Mouse (Mus musculus): ENCODE results near the gene Astn2.

The Astn2 gene

DNA sequence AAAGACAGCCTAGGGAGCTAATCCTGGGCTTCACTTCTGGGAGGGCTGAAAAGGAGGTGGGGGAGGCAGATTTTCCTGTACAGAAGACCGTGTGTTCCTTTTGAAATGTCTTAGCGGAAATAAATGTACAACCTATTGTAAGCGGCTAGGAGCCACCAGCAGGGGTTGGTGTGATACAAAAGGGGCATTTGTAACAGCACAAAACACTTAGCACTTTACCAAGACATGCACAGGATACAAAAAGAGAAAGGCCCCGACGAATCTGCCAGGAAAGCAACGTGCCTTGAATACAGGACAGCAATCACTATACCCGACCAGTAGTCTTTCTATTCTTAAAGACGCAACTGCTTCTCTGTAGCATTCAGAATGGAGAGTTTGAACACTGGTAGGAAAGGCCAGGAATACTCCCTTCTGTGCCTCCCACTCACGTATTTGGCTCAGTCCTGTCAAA is 564.8 kb downstream of the Astn2 start:
- DNase-seq (ENCODE audit: low spot score), result no peak

DNA sequence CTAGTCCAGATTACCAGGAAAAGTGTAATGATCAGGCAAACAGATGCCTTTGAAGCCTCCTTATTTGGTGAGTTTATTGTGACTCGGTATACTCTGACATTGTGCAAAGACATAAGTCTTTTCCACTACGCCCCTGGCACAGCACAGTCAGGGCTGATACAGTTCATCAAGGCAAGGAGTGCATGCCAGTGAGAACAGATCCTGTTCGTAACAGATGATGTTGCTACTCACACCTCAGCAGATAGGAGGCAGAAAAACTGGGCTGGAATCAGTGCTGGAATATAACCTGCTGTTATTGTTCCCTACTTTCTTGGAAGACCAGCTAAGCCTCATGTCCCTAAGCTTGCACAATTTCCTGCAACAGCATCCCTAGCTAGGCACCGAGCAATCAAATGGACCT is 565.6 kb downstream of the Astn2 start:
- DNase-seq (ENCODE audit: low spot score), result no peak

DNA sequence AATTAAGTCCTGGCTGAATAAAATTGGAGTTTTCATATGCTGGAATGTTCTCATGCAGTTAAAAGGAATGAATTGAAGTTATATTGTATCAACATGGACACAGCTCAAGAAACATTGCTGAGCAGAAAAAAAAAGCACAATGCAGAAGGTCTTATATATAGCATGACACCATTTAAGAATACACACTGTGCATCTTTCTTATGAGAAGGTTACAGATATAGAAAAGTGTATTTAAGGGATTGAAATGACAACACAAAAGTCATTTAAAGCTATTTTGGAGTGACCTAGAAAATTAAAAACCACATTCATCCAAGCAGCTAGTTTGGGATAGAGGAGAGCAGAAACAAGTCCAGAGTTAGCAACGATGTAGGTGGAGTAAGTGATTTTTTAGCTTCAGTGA is 571.4 kb downstream of the Astn2 start:
- no peak for DNase-seq (ENCODE audit: low spot score)

DNA sequence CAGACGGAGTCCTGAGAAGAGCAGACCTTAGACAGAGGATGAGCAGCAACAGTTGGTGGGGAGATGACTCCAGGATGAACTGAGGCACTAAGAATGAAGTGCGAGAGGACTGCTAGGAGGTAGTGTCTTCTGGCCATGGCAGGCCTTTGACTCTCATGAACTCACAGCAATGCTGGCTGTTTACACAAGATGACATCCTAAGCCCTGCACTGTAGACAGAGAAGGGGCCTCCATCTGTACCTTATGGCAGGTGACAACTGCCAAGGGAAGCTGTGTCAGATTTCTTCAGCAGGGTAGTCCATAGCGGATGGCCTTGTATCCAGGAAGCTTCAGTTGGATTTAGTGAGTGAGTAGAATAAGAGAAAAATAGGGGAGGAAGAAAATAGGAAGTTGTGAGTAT is 572.5 kb downstream of the Astn2 start:
- DNase-seq (ENCODE audit: low spot score), result no peak

DNA sequence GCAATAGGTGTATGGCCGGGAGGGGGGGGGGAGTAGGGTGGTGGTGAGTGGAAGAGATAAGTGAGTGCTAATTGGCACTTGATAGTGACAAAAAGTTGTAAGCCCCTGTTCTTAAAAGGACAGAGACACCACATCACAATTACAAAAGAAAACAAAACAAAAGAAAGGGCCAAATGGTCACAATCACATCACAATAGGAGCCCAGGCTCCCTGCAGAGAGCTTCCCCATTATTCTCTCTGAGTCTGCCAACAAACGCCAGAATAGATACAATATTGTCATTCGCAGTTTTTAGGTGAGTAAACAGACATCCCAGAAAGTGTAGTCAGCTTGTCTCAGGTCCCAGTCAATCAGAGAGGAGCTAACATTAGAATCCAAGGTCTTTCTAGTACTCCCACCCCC is 573.9 kb downstream of the Astn2 start:
- no peak for DNase-seq (ENCODE audit: low spot score)

DNA sequence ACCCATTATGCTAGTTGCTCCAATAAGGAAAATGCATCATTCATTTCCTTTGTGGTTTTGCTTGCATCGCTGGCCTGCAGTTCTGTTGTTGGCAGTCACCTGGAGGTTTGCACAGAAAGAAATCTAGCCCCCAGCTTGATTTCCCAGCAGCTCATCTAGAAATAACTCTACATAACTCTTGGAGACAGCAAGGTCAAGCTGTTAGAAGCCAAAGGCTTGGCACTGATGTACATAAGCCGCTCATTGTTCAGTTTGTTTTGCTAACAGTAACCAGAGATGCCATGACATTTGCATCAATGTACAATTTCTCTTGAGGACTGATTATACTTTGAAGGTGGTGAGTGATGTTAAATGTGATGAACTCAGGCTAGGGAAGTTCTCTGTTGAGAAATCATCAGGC is 583.3 kb downstream of the Astn2 start:
- DNase-seq (ENCODE audit: low spot score), result no peak

DNA sequence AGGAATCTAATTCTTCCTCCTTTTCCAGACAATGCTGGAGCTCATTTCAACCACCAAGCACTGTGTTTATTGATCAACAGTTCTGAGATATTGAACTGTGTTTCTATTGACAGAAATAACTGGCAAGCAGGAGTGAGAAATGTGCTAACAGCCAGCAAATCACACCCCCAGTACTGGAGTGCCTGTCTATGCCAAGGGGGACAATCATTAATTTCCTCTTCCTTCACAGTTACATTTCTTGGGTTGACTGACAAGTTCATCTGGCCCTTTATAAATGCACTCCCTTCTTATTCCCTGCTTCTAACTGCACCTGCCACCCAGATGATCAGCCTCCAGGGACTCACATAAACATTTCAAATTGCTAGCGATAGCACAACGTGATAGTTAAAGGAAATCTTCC is 584.2 kb downstream of the Astn2 start:
- no peak for DNase-seq (ENCODE audit: low spot score)

DNA sequence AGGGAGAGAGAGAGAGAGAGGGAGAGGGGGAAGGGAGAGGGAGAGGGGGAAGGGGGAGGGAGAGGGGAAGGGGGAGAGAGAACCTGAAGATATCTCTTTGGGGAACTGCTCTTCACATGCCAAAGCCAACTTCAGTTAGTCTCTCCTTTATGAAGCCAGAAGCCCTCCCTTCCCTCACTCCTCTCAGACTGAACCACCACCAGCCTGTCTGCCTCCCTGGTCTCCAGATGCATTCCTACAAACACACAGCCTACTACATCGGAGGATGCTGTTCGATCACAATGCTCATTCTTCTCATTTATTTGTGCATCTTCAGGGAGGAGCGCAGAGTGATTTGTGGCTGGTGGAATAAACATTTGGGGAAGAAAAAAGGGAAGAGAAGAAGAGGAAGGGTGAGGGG is 584.6 kb downstream of the Astn2 start:
- no peak for DNase-seq (ENCODE audit: low spot score)

DNA sequence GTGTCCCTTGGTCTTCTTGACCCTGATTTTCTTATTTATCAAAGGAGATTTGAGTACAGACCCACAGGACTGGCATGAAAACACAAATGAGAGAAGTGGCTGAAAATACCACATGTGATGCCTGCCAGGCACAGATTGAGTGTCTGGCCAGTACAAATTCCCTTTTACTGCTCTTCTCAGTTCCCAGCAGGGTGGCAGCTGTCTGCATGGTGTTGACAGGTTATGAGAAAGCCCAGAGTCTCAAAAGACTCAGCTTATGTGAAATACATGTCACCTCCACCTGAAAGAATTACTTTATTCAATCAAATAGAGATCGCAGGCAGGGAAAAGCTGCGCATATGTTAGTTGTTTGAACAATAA is 590.3 kb downstream of the Astn2 start:
- no peak for DNase-seq (ENCODE audit: low spot score)

DNA sequence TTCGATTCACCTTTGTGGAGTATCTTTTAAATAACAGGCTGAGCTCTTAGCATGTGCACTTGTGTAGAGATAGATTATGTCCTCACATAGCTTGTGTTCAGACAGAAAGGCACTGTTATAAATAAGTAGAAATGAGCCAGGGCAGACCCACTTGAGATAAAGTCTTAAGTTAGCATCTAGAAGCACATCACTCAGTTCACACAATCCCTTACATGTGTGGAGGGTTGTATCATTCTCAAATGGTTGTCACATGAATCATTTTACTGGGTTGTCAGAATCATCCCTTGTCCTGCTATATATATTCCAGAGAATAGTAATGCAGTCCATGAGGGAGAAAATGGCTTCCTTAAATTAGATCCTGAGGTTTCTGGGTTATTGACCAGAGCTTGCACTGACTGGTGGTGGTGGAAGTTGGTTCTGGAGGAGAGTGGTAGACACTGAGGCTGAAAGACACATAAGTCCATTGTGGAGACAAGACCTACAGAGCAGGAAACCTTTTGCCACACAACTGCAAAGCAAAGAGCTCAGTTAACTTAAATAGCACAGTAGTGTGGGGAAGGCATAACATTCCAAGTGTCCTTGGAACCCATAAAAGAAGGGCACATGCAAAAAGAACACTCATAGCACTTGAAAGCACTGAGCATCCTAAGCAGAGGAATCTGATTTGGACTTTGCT is 590.8 kb downstream of the Astn2 start:
- no peak for DNase-seq (ENCODE audit: low spot score)

DNA sequence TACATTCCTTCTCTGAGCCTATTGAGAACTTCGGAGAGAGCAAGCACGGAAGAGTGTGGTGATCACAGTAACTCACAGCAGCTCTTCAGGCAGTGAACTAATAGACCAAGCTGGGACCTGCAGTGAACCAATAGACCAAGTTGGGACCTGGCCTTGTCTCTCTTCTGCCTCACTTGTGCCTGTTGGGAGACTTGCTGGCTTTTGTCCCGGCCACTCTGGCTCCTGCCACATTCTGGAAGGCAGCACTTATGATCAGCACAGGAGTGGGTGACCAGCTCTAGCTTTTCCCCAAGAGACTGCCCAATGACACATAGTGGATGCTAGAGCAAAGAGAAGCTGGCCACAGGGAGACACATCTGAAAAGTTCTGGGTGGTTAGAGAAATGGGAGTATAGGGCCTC is 597.1 kb downstream of the Astn2 start:
- DNase-seq (ENCODE audit: low spot score), result no peak

DNA sequence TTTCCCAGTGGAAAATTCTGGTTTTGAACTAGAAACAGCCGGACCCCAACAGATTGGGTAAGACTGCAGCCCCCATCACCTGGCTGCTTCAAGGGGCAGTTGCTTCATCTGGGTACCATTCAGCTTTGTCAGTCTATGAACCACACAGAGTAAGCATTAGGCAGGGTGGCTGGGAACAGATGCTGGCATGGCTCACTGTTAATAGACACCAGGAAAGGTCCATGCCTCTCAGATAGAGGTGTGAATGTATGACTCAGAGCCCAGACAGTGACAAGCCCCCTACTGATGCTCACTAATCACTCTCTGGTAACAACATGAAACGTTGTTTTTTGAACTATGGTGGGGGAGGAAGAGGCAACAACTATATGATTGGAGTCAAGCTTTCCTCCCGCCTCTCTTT is 603.2 kb downstream of the Astn2 start:
- DNase-seq (ENCODE audit: low spot score), result no peak

DNA sequence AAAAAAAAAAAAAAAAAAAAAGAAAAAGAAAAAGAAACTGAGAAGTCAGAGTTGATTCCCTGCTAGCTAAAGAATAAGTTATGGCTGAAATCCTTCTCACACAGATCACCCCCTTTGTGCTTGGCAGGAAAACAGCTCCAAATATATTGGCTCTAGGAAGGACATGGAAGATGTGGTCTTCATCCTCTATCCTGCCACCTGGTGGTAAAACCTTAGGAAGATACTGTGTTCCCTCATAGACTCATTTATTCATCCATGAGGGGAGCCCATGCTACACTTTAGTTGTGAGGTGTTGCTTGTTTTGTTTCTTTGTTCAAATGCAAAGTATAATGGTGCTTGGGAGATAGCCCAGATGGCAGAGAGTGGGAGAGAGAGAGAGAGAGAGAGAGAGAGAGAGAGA is 613.4 kb downstream of the Astn2 start:
- no peak for DNase-seq (ENCODE audit: low spot score)

DNA sequence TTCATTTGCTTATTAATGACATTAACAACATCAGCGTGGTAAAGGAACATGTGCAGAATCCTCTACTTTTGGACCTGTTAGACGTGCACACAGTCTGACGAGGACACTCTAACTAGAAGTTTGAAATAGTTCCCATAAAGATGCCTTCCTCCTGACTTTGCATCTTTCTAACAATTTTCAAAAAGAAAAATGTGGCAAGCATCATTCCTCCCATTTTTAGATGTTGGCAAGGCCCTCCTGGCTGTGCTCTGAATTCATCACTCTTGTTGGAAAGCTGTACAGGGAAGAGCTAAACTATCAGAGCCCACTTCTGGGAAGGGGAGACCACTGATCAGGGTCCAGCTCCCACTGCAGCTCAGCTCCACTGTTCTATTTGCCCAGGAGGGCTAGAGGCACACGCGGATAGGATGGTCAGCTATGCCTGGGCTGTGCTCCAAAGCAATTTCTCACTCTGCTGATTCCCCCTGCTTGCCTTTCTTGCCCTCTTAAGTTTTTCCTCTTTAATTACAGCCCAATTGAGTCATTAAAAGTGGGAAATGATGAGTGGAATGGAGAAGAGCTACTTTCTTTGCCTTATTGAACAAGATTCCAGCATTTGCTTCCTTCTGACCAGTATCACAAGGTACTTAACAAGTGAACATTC is 630.9 kb downstream of the Astn2 start:
- no peak for DNase-seq (ENCODE audit: low spot score)

DNA sequence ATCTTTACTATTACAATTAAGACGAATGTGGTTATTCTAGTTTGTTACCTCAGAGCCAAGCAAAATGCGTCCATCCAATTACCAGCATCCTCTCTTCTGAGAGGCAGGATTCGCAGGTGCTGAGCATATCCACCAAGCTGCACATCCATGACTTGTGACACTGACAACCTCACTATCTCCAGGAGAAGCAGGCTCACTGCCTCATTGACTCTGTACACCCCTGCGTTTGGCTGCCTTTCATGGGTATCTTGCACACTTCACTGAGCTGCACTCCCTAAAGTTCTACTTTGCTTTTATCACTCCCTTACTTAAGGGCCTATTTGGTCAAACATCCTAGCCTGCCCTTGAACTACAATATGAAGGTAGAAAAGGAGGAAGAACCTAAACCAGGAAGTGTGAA is 633.5 kb downstream of the Astn2 start:
- DNase-seq (ENCODE audit: low spot score), result no peak

DNA sequence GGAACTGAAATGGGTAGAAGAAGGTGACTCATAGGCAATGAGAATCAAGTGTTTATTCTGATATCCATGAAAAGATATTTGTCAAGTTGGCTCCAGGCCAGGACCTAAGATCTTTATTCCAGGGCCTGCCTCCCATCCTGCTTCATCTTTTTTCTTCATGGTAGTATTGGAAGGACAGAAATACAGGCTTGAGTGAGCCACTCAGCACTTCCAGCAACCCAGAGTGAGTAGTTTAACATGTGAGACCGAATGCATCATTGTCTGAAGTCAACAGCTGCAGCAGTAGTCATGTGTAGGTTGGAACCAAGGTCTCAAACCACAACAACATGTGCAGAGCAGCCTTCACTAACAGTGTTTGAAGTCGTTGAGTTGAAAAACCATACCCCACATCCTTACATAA is 636.5 kb downstream of the Astn2 start:
- no peak for DNase-seq (ENCODE audit: low spot score)

DNA sequence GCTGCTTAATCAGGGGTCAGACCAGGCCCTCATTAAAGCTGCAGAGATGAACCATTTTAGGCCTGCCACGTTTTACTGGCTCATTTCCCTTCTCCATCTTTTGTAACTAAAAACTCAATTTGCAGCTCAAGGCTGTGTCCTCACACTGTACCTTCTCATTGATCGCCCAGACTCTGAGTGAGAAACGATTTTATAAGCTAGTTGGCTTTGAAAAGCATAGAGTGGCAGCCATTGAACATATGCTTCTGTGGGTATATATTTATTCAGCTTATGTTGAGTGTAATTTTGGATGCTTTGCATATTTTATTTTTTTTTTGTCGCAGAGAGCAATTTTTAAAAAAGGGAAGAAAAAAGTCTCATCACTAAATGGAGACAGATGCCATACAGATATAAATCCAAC is 637.0 kb downstream of the Astn2 start:
- DNase-seq (ENCODE audit: low spot score), result no peak

DNA sequence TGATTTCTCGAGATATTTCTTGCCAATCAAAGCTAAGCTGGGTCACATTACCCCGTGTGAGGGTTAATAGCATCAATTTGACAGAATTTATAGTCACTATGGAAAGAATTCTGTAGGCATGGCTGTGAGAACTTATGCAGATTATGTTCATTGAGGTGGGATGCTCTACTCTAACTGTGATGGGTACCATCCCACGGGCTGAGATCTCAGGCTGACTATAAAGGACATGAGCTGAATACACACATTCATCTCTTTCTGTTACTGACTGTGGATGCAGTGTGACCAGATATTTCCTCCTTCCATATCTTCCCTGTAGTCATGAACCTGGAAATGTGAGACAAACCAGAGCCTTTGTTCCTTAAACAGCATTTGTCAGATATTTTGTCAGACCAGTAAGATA is 639.1 kb downstream of the Astn2 start:
- DNase-seq (ENCODE audit: low spot score), result no peak

DNA sequence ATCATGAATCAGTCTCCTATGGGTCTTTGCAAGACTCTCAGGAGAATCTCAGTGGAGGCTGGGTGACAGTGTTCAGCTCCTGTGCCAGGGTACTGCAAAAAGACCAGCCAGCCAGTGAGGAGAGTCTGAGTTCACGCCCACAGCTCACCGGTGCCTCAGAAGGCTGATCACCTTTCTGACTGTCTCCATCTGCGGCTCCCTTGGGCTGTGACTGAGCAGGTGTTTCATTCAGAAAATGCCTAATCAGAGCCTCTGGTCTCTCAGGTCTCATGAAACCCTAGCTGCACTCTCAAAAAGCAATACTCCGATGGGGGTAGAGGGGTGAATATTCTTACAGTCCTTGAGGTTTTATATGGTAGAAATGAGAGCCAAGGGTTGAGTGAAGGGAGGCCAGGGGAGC is 640.1 kb downstream of the Astn2 start:
- DNase-seq (ENCODE audit: low spot score), result no peak

DNA sequence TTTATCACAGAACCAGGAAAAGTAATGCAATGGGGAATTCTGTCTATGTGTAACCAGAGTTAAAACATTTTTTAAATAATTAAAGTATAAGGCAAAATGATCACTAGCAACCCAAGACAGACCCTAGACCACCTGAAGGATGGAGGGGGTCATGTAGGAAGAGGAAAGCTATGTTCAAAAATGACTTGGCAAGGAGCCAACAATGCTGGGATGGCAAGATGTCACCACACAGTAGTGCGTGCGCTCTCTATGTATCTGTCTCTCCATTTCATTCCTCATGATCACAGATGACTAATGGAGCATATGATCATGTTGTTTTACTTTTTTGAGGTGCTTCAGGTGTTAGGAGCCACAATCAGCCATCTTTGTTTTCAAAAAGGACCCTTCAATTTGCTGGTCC is 640.6 kb downstream of the Astn2 start:
- no peak for DNase-seq (ENCODE audit: low spot score)

DNA sequence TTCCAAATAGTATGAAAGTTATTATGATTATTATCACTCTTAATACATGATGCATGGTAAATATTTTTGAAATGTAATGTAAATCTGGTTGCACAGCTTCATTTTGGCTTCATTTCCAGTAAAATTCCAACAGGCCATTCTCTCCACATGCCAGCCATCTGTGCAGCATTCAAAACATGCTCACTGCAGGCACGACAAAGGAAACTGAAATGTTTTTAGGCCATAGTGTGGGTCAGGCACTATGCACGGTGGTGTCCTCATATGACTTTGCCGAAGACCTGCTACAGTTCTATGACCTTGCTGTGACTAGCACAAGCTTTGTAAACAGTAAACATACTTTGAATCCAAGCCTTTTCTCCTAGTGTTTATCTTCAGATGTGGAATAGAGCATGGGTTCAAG is 642.3 kb downstream of the Astn2 start:
- no peak for DNase-seq (ENCODE audit: low spot score)

DNA sequence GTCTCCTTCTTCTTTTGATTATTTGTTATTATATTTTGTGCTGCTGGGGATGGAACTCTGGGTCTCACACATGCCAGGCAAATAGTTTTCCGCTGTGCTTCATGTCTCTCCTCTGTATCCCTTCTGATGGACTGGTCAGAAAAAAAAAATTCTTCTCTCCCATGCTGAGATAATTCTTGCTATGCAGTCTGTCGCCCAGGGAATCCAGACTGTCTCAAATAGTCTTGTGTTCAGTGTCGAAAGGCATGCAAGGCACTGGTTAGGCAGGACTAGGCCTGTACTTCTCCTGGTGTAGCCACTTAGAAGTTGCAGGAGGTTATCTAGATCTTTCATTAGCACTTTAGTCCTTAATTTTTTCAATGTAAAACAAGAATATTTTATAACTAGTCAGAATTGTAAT is 642.8 kb downstream of the Astn2 start:
- no peak for DNase-seq (ENCODE audit: low spot score)

DNA sequence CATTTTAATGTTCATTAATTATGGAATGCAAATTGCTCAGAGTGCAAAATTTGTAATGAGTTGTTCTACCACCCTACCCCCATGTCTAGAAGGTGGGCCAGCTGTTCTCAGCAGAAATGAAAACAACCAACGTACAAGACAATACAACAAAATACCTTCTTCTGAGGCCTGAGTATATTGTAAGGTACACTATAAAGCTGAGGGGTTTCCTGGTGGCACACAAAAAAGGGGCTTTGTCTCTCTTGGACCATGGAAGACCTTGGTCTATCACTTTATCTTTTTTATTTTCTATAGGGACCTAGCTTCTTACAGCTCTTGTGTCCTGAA is 645.6 kb downstream of the Astn2 start:
- no peak for DNase-seq (ENCODE audit: low spot score)

DNA sequence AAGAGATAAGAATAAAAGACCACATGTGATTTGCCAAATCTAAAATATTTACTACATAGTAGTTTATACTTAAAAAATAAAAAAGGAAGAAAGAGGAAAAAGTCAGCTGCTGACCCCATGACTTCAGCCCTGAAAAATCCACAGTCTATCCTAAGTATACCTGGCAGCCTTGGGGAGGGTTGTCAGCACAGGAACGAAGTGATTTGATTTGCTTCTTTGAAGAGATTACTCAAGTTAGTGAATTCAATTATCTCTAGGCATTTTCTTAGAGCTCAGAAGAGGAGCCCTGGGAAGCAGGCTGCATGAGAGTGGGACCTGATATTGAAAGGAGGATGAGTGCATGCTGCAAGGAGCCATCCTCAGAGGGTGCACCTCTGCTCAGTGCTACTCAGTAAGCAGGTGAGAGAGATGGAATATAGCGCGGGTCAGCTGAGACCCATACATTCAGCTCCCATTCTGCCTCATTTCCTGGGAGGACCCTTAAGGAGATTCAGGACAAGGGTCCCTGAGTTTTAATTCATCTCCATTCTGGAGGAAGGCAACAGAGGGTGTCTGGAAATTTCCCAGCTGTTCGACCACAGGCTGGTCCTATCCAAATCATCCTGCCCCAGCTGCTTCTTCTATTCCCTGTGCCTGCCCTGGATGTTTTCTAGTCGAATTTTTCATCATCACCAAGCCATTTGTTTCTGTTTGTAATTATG is 646.1 kb downstream of the Astn2 start:
- DNase-seq (ENCODE audit: low spot score), result no peak

Data from c-Kit-positive CD71-positive TER-119-positive erythroid progenitor cells, embryonic 14.5 days (primary cell).